Mouse (Mus musculus) kidney, embryonic 16.5 days (tissue): ENCODE results near the gene Tprn. TPM values are rescaled to one million over a fixed set of nuclear protein-coding genes. Genes with fewer than 3 reads are reported as not detected.

Source experiments
- ATAC-seq: fragments of 200-750 bp; cut with Nextera tagmentation; 2 replicates; pipeline ENCODE4 v1.8.0; 2017; ENCODE audit warnings: moderate TSS enrichment; ENCODE audit not compliant: low FRiP score, low TSS enrichment
- H3K27ac ChIP-seq: fragments of 300-500 bp; sonication (generic); 2 replicates; pipeline ENCODE4 v1.5.1; 2014; ENCODE audit warnings: low read length
- H3K27me3 ChIP-seq: fragments of 300-500 bp; sonication (generic); 2 replicates; pipeline ENCODE4 v1.6.1; 2014; ENCODE audit warnings: low read length, control low read depth, mixed read lengths; ENCODE audit not compliant: insufficient read depth
- H3K36me3 ChIP-seq: fragments of 300-500 bp; sonication (generic); 2 replicates; pipeline ENCODE4 v1.6.1; 2014; ENCODE audit warnings: low read length, control low read depth, mixed read lengths; ENCODE audit not compliant: insufficient read depth
- H3K4me1 ChIP-seq: fragments of 300-500 bp; sonication (generic); 2 replicates; pipeline ENCODE4 v1.6.1; 2014; ENCODE audit warnings: low read length, control low read depth, mixed read lengths; ENCODE audit not compliant: insufficient read depth
- H3K4me2 ChIP-seq: fragments of 300-500 bp; sonication (generic); replicated peaks from 2 replicates; pipeline ENCODE4 v1.6.1; 2014; ENCODE audit warnings: low read depth, low read length
- H3K4me3 ChIP-seq: fragments of 300-500 bp; sonication (generic); 2 replicates; pipeline ENCODE4 v1.5.1; 2014; ENCODE audit warnings: mild to moderate bottlenecking, low read length
- H3K9ac ChIP-seq: fragments of 300-500 bp; sonication (generic); replicated peaks from 2 replicates; pipeline ENCODE4 v1.6.1; 2014; ENCODE audit warnings: low read length
- H3K9me3 ChIP-seq: fragments of 300-500 bp; sonication (generic); 2 replicates; pipeline ENCODE4 v1.6.1; 2016; ENCODE audit warnings: low read length, control low read depth
- whole genome bisulfite sequencing: fragments of 180-500 bp; shearing (Covaris S2); extraction: QIAGEN DNeasy Blood & Tissue Kit; methylation state at CpG from one replicate; pipeline ENCODE4 v1.1.7; 2014; 5-methylcytosine and 5-hydroxymethylcytosine counted together
- polyA plus RNA-seq: library from polyadenylated mRNA; unstranded; fragments of >200 nt; fragmentation: Nextera tagmentation; extraction: Ambion mirVana; gene quantifications from 2 replicates; pipeline ENCODE4 v1.2.1, GENCODE M21; 2015

Tprn gene
- polyA plus RNA-seq, 1 experiment from 2014 or later, result 12.1 TPM

DNA sequence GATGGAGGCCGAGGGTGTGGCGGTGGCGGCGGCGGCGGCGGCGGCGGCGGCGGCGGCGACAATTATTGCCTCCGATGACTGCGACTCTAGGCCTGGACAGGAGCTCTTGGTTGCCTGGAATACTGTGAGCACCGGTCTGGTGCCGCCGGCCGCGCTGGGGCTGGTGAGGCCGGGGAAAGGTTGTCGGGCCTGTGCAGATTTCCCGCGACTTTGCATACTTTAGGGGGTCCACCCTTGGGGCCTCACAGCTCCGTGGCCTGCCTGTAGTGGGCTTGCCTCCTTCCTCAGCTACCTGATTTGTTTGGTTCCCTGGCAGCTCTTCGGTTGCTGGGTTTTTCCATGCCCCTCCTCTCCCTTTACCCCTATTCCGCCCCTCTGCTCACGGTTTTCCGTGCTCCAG, 10.1 kb downstream of the Tprn start:
- H3K9ac ChIP-seq, result peak overlapping the region; percentile 92
- H3K27me3 ChIP-seq, result no peaks in the 10 kb centered on the region
- H3K4me2 ChIP-seq, result peak overlapping the region; percentile 97
- peaks cover 23% of the 10 kb centered on the region for H3K4me1 ChIP-seq
- under 1% methylated on average over 29 of the region's 29 CpGs for WGBS
- H3K36me3 ChIP-seq, result peaks cover 60% of the 10 kb centered on the region
- peak overlapping the region; percentile 64 for H3K27ac ChIP-seq
- ATAC-seq, result peak; percentile 79
- no peaks in the 10 kb centered on the region for H3K9me3 ChIP-seq
- H3K4me3 ChIP-seq, result peak overlapping the region; percentile 78

- Histone ChIP-seq H3K4me3 (peak overlapping the region; percentile 78), H3K27ac (no peak overlapping the region; the same call in 1 of the 2 replicates), H3K9me3 (no peaks in the 10 kb centered on the region), H3K27me3 (no peaks in the 10 kb centered on the region), H3K4me1 (peaks cover 23% of the 10 kb centered on the region), H3K36me3 (peaks cover 65% of the 10 kb centered on the region), H3K4me2 (peak overlapping the region; percentile 97), H3K9ac (peak overlapping the region; percentile 92)
- 32% methylated on average over 16 of the region's 16 CpGs for WGBS
- ATAC-seq, result no peak
These were observed 10.6 kb downstream of the Tprn start for GRCm38 (mm10) chr2:25273010-25273409.

GRCm38 (mm10) chr2:25278928-25279882, 16.8 kb downstream of the Tprn start:
- no peak overlapping the region for H3K27ac ChIP-seq
- no peak overlapping the region for H3K4me2 ChIP-seq
- peaks cover 89% of the 10 kb centered on the region for H3K36me3 ChIP-seq
- peaks cover 1% of the 10 kb centered on the region; the same call in 1 of the 2 replicates for H3K4me1 ChIP-seq
- peak; percentile 60; the same call in 1 of the 2 replicates for ATAC-seq
- WGBS, result 68% methylated on average over 13 of the region's 13 CpGs
- no peak overlapping the region for H3K4me3 ChIP-seq
- no peaks in the 10 kb centered on the region for H3K27me3 ChIP-seq
- no peak overlapping the region for H3K9ac ChIP-seq
- no peaks in the 10 kb centered on the region for H3K9me3 ChIP-seq

DNA sequence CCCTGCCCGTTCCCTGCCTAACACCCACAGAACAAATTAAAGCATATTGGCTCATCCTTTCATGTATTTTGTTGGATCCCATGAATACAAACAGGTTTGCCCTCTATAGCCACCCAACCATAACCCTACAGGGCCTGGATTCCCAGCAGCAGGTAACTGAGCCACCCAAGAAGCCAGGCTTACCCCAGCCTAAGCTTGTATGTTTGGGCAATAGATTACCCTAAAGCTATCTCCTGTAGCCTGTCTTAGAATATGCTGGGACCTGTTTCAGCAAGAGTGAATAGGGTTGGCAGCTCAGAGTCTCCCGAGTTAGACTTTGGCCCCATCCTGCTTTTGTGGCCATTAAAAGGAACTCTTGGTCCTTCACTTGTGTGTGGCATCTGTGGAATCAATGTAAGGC, 23.1 kb downstream of the Tprn start:
- no peak overlapping the region for H3K9ac ChIP-seq
- WGBS, result 91% methylated on average over 2 of the region's 2 CpGs

DNA sequence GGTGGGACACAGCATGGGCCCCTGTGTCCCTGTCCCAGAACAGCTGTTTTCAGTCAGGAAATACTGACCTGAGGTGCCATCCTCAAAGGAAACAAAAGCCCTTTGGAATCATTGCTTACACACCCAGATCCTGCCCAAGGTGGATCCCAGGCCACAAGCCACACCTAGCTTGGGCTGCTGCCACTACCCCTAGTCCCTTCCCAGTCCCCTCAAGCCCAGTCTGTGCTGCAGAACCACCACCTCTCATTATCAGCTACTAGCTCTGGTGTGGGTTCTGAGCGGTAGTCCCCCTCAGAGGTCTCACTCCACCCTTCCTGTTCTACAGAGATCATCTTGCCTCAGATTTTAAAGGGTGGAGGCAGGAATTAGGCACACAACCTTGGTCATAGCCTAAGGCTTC, 23.9 kb downstream of the Tprn start:
- H3K9me3 ChIP-seq, result no peaks in the 10 kb centered on the region
- no peak overlapping the region for H3K4me3 ChIP-seq
- peaks cover 35% of the 10 kb centered on the region for H3K27me3 ChIP-seq
- H3K27ac ChIP-seq, result peak overlapping the region; percentile 35; the same call in 1 of the 2 replicates
- H3K4me1 ChIP-seq, result peaks cover 12% of the 10 kb centered on the region; the same call in 1 of the 2 replicates
- no peak for ATAC-seq
- 74% methylated on average over 1 of the region's 1 CpGs for WGBS
- H3K36me3 ChIP-seq, result peaks cover 40% of the 10 kb centered on the region
- H3K9ac ChIP-seq, result no peak overlapping the region
- no peak overlapping the region for H3K4me2 ChIP-seq

More for the DNA sequence above, 23.1 kb downstream of the Tprn start:
- peaks cover 5% of the 10 kb centered on the region; the same call in 1 of the 2 replicates for H3K4me1 ChIP-seq
- ATAC-seq, result no peak
- no peak overlapping the region for H3K4me2 ChIP-seq
- H3K36me3 ChIP-seq, result peaks cover 46% of the 10 kb centered on the region
- H3K4me3 ChIP-seq, result no peak overlapping the region
- no peaks in the 10 kb centered on the region for H3K9me3 ChIP-seq
- H3K27ac ChIP-seq, result no peak overlapping the region
- peaks cover 27% of the 10 kb centered on the region for H3K27me3 ChIP-seq

GRCm38 (mm10) chr2:25286837-25287636, 24.6 kb downstream of the Tprn start:
- no peak overlapping the region for H3K4me2 ChIP-seq
- H3K9ac ChIP-seq, result no peak overlapping the region
- H3K9me3 ChIP-seq, result no peaks in the 10 kb centered on the region
- H3K4me1 ChIP-seq, result peaks cover 17% of the 10 kb centered on the region
- peak; percentile 24; the same call in 1 of the 2 replicates for ATAC-seq
- peaks cover 42% of the 10 kb centered on the region for H3K27me3 ChIP-seq
- peak overlapping the region; percentile 63; the same call in 1 of the 2 replicates for H3K27ac ChIP-seq
- WGBS, result 45% methylated on average over 7 of the region's 7 CpGs
- no peak overlapping the region for H3K4me3 ChIP-seq
- H3K36me3 ChIP-seq, result peaks cover 36% of the 10 kb centered on the region

- ATAC-seq, result no peak
- no peak within 1 kb of the TSS for H3K9ac ChIP-seq
- 84% methylated on average over 6 of the region's 6 CpGs for WGBS
- H3K27me3 ChIP-seq, result peaks cover 53% of the 10 kb centered on the region
- no peak within 1 kb of the TSS for H3K4me3 ChIP-seq
- H3K4me1 ChIP-seq, result peaks cover 24% of the 10 kb centered on the region
- peak within 1 kb of the TSS; percentile 63; the same call in 1 of the 2 replicates for H3K27ac ChIP-seq
- no peaks in the 10 kb centered on the region for H3K9me3 ChIP-seq
- H3K4me2 ChIP-seq, result no peak within 1 kb of the TSS
- peaks cover 25% of the 10 kb centered on the region for H3K36me3 ChIP-seq
These were observed 25.7 kb downstream of the Tprn start, which contains the start of gene Tmem210 for GRCm38 (mm10) chr2:25287927-25288649. Gene Tmem210, plus strand, starts transcription at chr2:25288145.

DNA sequence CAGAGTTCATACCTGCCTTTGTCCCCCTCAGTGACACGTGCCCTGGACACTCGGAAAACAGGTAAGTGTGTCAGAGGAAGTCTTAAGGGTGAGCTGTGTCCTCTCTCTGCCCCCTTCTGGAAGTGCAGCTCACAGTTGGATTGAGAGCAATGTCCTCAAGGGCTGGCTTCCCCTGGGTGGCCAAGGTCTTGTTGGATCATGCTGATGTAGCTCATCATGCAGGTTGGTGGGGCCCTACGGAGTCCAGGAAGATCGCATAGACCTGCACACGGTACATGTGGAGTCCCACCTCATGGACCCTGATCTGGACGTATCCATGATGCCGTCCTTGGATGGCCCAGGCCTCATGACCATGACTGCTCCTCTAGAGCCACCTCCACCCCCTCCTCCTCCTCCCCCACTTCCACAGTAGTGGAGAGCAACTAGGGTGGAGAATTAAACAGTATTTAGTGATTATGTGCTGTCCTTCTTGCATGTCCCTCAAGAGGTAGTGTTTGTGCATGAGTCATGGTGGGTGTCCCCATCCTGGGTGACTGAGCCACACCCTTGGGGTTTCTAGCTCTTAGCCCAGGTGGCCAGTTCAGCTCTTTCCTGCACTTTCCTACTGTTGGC, 26.4 kb downstream of the Tprn start:
- Histone ChIP-seq H3K4me1 (peaks cover 24% of the 10 kb centered on the region), H3K9me3 (no peaks in the 10 kb centered on the region), H3K9ac (no peak overlapping the region), H3K4me2 (no peak overlapping the region), H3K4me3 (no peak overlapping the region), H3K27ac (no peak overlapping the region), H3K36me3 (peaks cover 21% of the 10 kb centered on the region), H3K27me3 (peaks cover 55% of the 10 kb centered on the region)
- no peak for ATAC-seq
- 84% methylated on average over 7 of the region's 7 CpGs for WGBS

DNA sequence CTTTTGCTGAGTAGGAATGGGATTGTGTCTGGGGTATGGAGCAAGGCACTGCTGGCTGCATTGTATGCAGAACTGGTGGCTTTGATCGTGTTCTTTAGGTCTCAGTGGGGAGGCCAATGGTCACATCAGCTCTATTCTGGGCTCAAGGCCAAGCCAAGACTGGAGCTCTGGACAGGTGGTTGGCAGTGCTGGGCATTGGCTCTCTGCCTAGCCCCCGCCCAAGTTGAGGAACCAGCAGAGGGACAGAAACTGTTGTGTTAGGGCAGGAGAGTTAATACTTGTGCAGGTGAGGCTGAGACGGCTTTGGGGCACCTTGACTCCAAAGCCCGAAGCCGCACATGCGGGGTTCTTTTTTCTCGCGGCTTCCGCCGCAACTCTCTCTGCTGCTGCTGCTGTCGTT, 27.2 kb downstream of the Tprn start, which contains the start of gene Lrrc26:
TSS of gene Lrrc26 (plus strand) at position 265 of the 400 bp plus-strand sequence.
- Histone ChIP-seq H3K4me1 (peaks cover 24% of the 10 kb centered on the region), H3K4me3 (peak within 1 kb of the TSS; percentile 16), H3K27me3 (peaks cover 55% of the 10 kb centered on the region), H3K9ac (no peak within 1 kb of the TSS), H3K27ac (no peak within 1 kb of the TSS), H3K4me2 (peak within 1 kb of the TSS; percentile 37), H3K9me3 (no peaks in the 10 kb centered on the region), H3K36me3 (peaks cover 13% of the 10 kb centered on the region)
- 9% methylated on average over 11 of the region's 11 CpGs for WGBS
- ATAC-seq, result no peak
